Mouse (Mus musculus) myocyte (in vitro differentiated cells): ENCODE results near the gene 3110040M04Rik. TPM values are rescaled to one million over a fixed set of nuclear protein-coding genes. Genes with fewer than 3 reads are reported as not detected.

Experiments
- H3K27me3 ChIP-seq: one replicate; pipeline ENCODE4 v1.6.1; 2011; ENCODE audit not compliant: control insufficient read depth, insufficient read depth, insufficient read length
- H3K36me3 ChIP-seq: one replicate; pipeline ENCODE4 v1.6.1; 2011; ENCODE audit not compliant: control insufficient read depth, insufficient read depth
- H3K4me2 ChIP-seq: one replicate; pipeline ENCODE4 v1.6.1; 2011; ENCODE audit warnings: low read depth, control low read depth
- H3K4me3 ChIP-seq: one replicate; pipeline ENCODE4 v1.5.1; 2011; ENCODE audit warnings: mild to moderate bottlenecking, control low read depth, moderate library complexity
- H3K79me2 ChIP-seq: one replicate; pipeline ENCODE4 v1.6.1; 2011; ENCODE audit not compliant: control insufficient read depth, insufficient read depth
- H3ac ChIP-seq: one replicate; pipeline ENCODE4 v1.6.1; 2011; ENCODE audit not compliant: control insufficient read depth, insufficient read length
- CEBPB ChIP-seq: IDR thresholded peaks from 2 replicates; pipeline ENCODE4 v1.6.1; 2011; ENCODE audit warnings: mild to moderate bottlenecking, moderate library complexity; ENCODE audit not compliant: poor library complexity, insufficient read depth, severe bottlenecking
- E2F4 ChIP-seq: IDR thresholded peaks from one replicate; pipeline ENCODE4 v1.6.1; 2011; ENCODE audit warnings: mild to moderate bottlenecking, control low read depth, moderate library complexity; ENCODE audit not compliant: insufficient read depth
- MAX ChIP-seq: IDR thresholded peaks from one replicate; pipeline ENCODE4 v1.6.1; 2011; ENCODE audit warnings: low read depth, mild to moderate bottlenecking, control low read depth
- MYOD1 ChIP-seq, 3 experiments: IDR thresholded peaks; one replicate each; pipeline ENCODE4 v1.6.1; 2011; ENCODE audit warnings: control low read depth in 2 of 3, low read depth in 2 of 3, mild to moderate bottlenecking in 2 of 3, moderate library complexity in 1 of 3; ENCODE audit not compliant: insufficient read length in 2 of 3, control insufficient read depth in 1 of 3
- MYOG ChIP-seq, 3 experiments: IDR thresholded peaks; one replicate each; pipeline ENCODE4 v1.6.1; 2011; ENCODE audit warnings: control low read depth in 2 of 3, low read depth in 2 of 3, mild to moderate bottlenecking in 2 of 3; ENCODE audit not compliant: insufficient read length in 2 of 3, control insufficient read depth in 1 of 3, insufficient read depth in 1 of 3
- POLR2A ChIP-seq: IDR thresholded peaks from one replicate; pipeline ENCODE4 v1.6.1; 2011; ENCODE audit warnings: low read depth, mild to moderate bottlenecking, control low read depth, moderate library complexity; ENCODE audit not compliant: insufficient read length
- POLR2AphosphoS2 ChIP-seq: IDR thresholded peaks from one replicate; pipeline ENCODE4 v1.6.1; 2011; ENCODE audit warnings: low read depth, control low read depth; ENCODE audit not compliant: insufficient read length
- REST ChIP-seq: IDR thresholded peaks from one replicate; pipeline ENCODE4 v1.6.1; 2011; ENCODE audit warnings: mild to moderate bottlenecking, control low read depth, moderate library complexity; ENCODE audit not compliant: insufficient read depth, insufficient read length
- SRF ChIP-seq: IDR thresholded peaks from one replicate; pipeline ENCODE4 v1.6.1; 2011; ENCODE audit warnings: low read depth; ENCODE audit not compliant: control insufficient read depth, insufficient read length
- TCF12 ChIP-seq: IDR thresholded peaks from one replicate; pipeline ENCODE4 v1.6.1; 2011; ENCODE audit warnings: mild to moderate bottlenecking, control low read depth; ENCODE audit not compliant: poor library complexity, insufficient read depth, severe bottlenecking
- TCF3 ChIP-seq: IDR thresholded peaks from one replicate; pipeline ENCODE4 v1.6.1; 2011; ENCODE audit warnings: low read depth, control low read depth; ENCODE audit not compliant: insufficient read length
- USF1 ChIP-seq: IDR thresholded peaks from one replicate; pipeline ENCODE4 v1.6.1; 2011; ENCODE audit warnings: low read depth, mild to moderate bottlenecking, control low read depth, moderate library complexity
- polyA plus RNA-seq: library from polyadenylated mRNA; unstranded; fragments of >200 nt; fragmentation: generic; extraction: Trizol; gene quantifications from one replicate; pipeline ENCODE4 v1.2.1, GENCODE M21; 2012; ENCODE audit warnings: missing spikeins

Gene 3110040M04Rik
- polyA plus RNA-seq, 1 experiment: 0.30 TPM

DNA sequence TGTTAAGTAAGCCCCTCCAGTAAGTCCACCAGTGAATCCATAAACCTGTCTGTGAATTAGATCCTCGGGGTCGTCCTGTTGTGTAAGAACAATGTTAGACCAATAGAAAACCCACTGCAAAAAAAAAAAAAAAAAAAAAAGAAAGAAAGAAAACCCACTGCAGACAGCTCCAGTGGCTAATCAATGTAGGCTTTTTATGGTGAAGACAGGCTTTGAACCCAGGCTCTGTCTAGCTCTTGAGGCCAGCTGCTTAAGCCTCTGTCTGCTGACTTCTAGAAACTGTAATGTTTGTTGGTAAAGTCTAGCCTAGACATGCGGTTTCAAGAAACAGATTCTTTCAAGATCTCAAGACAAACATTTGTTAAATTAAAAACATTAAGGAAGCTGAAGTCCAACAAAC is 46.2 kb downstream of the 3110040M04Rik start:
- Histone ChIP-seq H3K4me3 (peak overlapping the region; percentile 22), H3K27me3 (no peaks in the 10 kb centered on the region), H3K79me2 (peaks cover 16% of the 10 kb centered on the region), H3K4me2 (peak overlapping the region; percentile 67), H3K36me3 (peaks cover 16% of the 10 kb centered on the region), H3ac (no peak overlapping the region)
- no peak for TF ChIP-seq CEBPB
- TF ChIP-seq TCF3: no peak
- TF ChIP-seq POLR2AphosphoS2: no peak
- TF ChIP-seq SRF: no peak
- TF ChIP-seq REST: no peak
- no peak for TF ChIP-seq E2F4

DNA sequence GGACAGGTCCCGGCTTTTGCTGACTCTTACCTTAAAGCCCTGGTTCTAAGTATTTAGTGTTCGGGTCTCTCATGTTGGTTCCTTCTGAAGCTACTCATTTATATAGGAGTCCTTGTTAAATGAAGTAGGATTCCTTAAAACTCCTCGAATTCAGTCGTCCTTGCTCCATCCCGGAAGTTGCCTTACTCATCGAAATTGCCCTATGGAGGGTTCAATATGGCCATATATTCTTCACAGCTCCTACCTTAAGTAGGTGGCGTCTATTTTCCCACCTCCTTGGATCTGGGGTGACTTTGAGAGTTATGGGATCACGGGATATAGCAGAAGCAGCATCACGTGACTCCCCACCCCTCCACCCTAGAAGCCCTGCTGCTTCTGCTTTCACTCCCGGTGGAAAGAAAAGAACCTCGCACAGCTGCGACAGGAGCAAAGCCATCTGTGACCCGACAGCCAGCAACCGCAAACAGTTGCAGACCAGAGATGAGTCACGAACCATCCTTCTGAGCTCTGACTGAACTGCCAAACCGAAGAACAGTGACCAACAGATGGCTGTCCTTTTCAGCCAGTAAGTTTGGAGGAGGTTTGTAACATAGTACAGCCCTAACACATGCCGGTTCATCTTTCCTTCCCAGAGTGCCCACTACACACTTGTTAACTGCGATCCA is 46.7 kb downstream of the 3110040M04Rik start:
- no peaks in the 10 kb centered on the region for H3K27me3 ChIP-seq
- H3K36me3 ChIP-seq: peaks cover 14% of the 10 kb centered on the region
- H3ac ChIP-seq: no peak overlapping the region
- H3K4me2 ChIP-seq: peak overlapping the region; percentile 67
- peaks cover 16% of the 10 kb centered on the region for H3K79me2 ChIP-seq
- H3K4me3 ChIP-seq: peak overlapping the region; percentile 22
- peak; percentile 99 for TF ChIP-seq USF1
- no peak for TF ChIP-seq POLR2AphosphoS2
- peak; percentile 43 for TF ChIP-seq MAX
- peak; percentile 94 to 100 (median 98) for TF ChIP-seq MYOG (IDR thresholded peaks at IDR 0.05; ENCODE audit: control insufficient read depth in 1 of 3, insufficient read depth in 1 of 3, insufficient read length in 2 of 3, low read depth in 2 of 3)
- TF ChIP-seq REST: no peak
- TF ChIP-seq MYOD1 (IDR thresholded peaks at IDR 0.05; ENCODE audit: control insufficient read depth in 1 of 3, insufficient read length in 2 of 3, low read depth in 2 of 3): peak; percentile 78 to 98 (median 97)
- no peak for TF ChIP-seq POLR2A
- TF ChIP-seq CEBPB: 0 out of 2 replicates have a peak, but pooled peaks have one; percentile 34
- TF ChIP-seq TCF12: peak; percentile 99
- TF ChIP-seq SRF: no peak
- peak; percentile 94 for TF ChIP-seq TCF3
- TF ChIP-seq E2F4: no peak

DNA sequence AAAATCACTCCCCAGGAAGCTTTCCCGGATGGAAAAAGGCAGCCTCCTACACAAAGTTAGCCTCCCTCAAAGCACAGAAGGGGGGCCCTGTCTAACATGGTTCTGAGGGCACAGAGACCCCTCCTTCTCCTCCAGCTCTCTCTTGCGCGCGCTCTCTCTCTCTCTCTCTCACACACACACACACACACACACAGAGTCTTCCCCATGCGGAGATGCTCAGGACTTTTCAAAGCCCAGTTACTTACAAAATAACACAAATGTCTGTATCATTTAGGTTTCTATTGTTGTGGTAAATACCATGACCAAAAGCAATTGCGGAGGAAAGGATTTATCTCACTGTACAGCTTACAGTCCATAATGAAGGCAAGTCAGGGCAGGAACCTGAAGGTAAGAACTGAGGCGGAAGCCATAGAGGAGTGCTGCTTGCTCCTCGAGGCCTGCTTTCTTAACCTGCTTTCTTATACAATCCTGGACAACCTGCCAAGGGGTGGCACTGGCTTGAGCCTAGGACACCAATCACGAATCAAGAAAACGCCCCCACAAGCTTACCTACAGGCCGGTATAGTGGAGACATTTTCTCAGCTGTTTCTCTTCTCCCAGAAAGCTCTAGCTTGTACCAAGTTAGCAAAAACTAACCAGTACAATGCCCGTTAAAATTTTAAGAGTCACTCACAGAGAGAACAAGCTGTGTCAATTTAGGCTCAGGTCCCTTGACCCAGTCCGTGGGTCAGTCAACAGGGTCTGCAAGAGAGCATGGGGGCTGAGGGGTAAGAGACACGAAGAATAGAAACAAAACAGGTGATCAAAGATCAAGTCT is 47.5 kb downstream of the 3110040M04Rik start:
- peak overlapping the region; percentile 67 for H3K4me2 ChIP-seq
- H3K79me2 ChIP-seq: peaks cover 16% of the 10 kb centered on the region
- no peak for TF ChIP-seq TCF12
- no peak for TF ChIP-seq E2F4
- no peak for TF ChIP-seq POLR2A
- TF ChIP-seq MAX: no peak
- TF ChIP-seq SRF: no peak
- peaks cover 14% of the 10 kb centered on the region for H3K36me3 ChIP-seq
- no peaks in the 10 kb centered on the region for H3K27me3 ChIP-seq
- peak overlapping the region; percentile 22 for H3K4me3 ChIP-seq
- no peak overlapping the region for H3ac ChIP-seq

Other genes with a start within 250 kb of the 3110040M04Rik start
- 0.12 TPM for gene Hmcn1, start 210.7 kb upstream of the 3110040M04Rik start, polyA plus RNA-seq
- 0.12 TPM for gene Gm47985, start 21.6 kb upstream of the 3110040M04Rik start, polyA plus RNA-seq
- gene Gm8947, start 11.7 kb upstream of the 3110040M04Rik start, polyA plus RNA-seq: 0.13 TPM
- 0.23 TPM for gene Gm47995, start 5.7 kb upstream of the 3110040M04Rik start, polyA plus RNA-seq
- gene Gm47996, start 6.0 kb downstream of the 3110040M04Rik start, polyA plus RNA-seq: 0.14 TPM
- 95.1 TPM for gene Ivns1abp, start 140.4 kb downstream of the 3110040M04Rik start, polyA plus RNA-seq
- 2.7 TPM for gene Swt1, start 224.3 kb downstream of the 3110040M04Rik start, polyA plus RNA-seq
- 14.6 TPM for gene Trmt1l, start 224.4 kb downstream of the 3110040M04Rik start, polyA plus RNA-seq